8 mouse cellular contexts compared by ENCODE assay signal in genomic region chr3:137513026-137513425, GRCm38 (mm10).
A peak's percentile ranks its signal among the peaks of the same experiment; 100 is the strongest.
DNase-seq lines count a peak whose midpoint lies in the region; ATAC-seq and TF ChIP-seq lines count a peak whose summit lies in the region.

No protein-coding gene starts in this region.

- 74% methylated on average over 6 of the region's 6 CpGs for whole genome bisulfite sequencing in forebrain, embryonic 13.5 days
- 75% methylated on average over 6 of the region's 6 CpGs for WGBS in forebrain, embryonic 12.5 days

- no peak overlapping the region for H3K27ac ChIP-seq in forebrain, embryonic 13.5 days
- no peak overlapping the region for H3K27ac ChIP-seq in forebrain, embryonic 12.5 days
- peak overlapping the region; percentile 89 for H3K27ac ChIP-seq in layer of hippocampus, adult 2 months

- no peaks in the 10 kb centered on the region for H3K9me3 ChIP-seq in forebrain, embryonic 13.5 days (replicated peaks)
- H3K9me3 ChIP-seq in forebrain, embryonic 12.5 days = no peaks in the 10 kb centered on the region

- no peak overlapping the region for H3K4me2 ChIP-seq in forebrain, embryonic 13.5 days
- H3K4me2 ChIP-seq in forebrain, embryonic 12.5 days = no peak overlapping the region

- DNase-seq in ovary, postnatal 36 days (ENCODE audit: low spot score) = peak; percentile 13
- DNase-seq in ovary, adult 18-20 months (ENCODE audit: low spot score) = no peak
- peak; percentile 53 for DNase-seq in layer of hippocampus, adult 2 months (ENCODE audit: low spot score in 2 of 2)
- peak; percentile 60 to 75 for DNase-seq in right cerebral cortex, postnatal 36 days (ENCODE audit: low spot score in 2 of 2)
- no peak for DNase-seq in retina, postnatal 1 day
- DNase-seq in embryo, embryonic 10 days (ENCODE audit: low spot score) = no peak

- no peak for TF ChIP-seq CTCF in layer of hippocampus, adult 2 months (conservative IDR thresholded peaks at IDR 0.05)

- H3K27me3 ChIP-seq in forebrain, embryonic 13.5 days = no peaks in the 10 kb centered on the region
- no peaks in the 10 kb centered on the region for H3K27me3 ChIP-seq in forebrain, embryonic 12.5 days

- no peaks in the 10 kb centered on the region for H3K4me1 ChIP-seq in forebrain, embryonic 13.5 days
- H3K4me1 ChIP-seq in forebrain, embryonic 12.5 days = no peaks in the 10 kb centered on the region

- H3K9ac ChIP-seq in forebrain, embryonic 13.5 days = no peak overlapping the region
- H3K9ac ChIP-seq in forebrain, embryonic 12.5 days = no peak overlapping the region

- peak; percentile 33; the same call in 1 of the 2 replicates for ATAC-seq in forebrain, embryonic 13.5 days
- no peak for ATAC-seq in forebrain, embryonic 12.5 days (ENCODE audit: low FRiP score)

- no peak overlapping the region for H3K4me3 ChIP-seq in forebrain, embryonic 13.5 days
- H3K4me3 ChIP-seq in forebrain, embryonic 12.5 days (replicated peaks) = no peak overlapping the region
- no peak overlapping the region; the same call in 1 of the 2 replicates for H3K4me3 ChIP-seq in layer of hippocampus, adult 2 months

- H3K36me3 ChIP-seq in forebrain, embryonic 13.5 days (ENCODE audit: poor library complexity, severe bottlenecking) = no peaks in the 10 kb centered on the region
- H3K36me3 ChIP-seq in forebrain, embryonic 12.5 days (replicated peaks) = no peaks in the 10 kb centered on the region

Comparison
In these comparisons a context has a peak if more than half of its experiments do, and no peak if none do; other contexts are left out.
1. DNase-seq: peak in ovary, postnatal 36 days (single experiment), layer of hippocampus, adult 2 months (2 of 2) and right cerebral cortex, postnatal 36 days (2 of 2); none in ovary, adult 18-20 months (single experiment), retina, postnatal 1 day (single experiment) and embryo, embryonic 10 days (single experiment).